Mouse (Mus musculus): Measurements from ENCODE around the gene Fah.

DNA sequence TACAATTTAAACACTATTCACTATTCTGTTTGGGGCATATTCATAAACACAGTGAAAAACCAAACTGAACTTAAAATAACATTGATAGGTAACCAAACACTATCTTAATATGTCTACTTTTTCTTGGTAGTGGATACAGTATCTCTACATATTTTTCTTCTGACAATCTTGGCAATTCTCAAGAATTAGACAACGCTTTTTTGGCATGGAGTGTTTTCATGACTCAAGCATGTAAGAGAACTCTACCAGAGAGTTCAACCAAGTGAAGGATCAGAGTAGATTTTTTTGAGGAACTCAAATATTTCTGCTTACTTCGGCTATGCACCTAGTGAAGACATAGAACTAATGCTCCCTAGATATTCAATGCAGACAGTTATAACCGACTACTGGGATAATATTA lies 14.4 kb upstream of the Fah start:
- TF ChIP-seq GATA1 (IDR thresholded peaks at IDR 0.05; ENCODE audit: borderline replicate concordance, low read length) (no peak), FLI1 (IDR thresholded peaks at IDR 0.05; ENCODE audit: low read length) (no peak)

All from megakaryocyte, embryonic 14.5 days (primary cell).